Mouse (Mus musculus): ENCODE measurements around the gene Rab3gap1.
"Not testable (repeated sequence)": the region's sequence is repeated elsewhere in the genome, so short reads cannot be mapped to it uniquely, and the experiment has no call there.

Rab3gap1 gene

GRCm38 (mm10) chr1:127915802-127916201 lies 47.2 kb downstream of the Rab3gap1 start:
- in situ Hi-C loops (cut with MboI, MseI): loop anchor here (5.0 kb wide), 1 partner anchor 84 kb away; no protein-coding TSS in a partner anchor

- in situ Hi-C loops (cut with MboI, MseI): no loop called here
Observed at GRCm38 (mm10) chr1:127933405-127933804, 64.8 kb downstream of the Rab3gap1 start.

GRCm38 (mm10) chr1:127934322-127934721 lies 65.7 kb downstream of the Rab3gap1 start:
- in situ Hi-C loops (cut with MboI, MseI): no loop called here

GRCm38 (mm10) chr1:127937277-127937676 lies 68.7 kb downstream of the Rab3gap1 start:
- in situ Hi-C loops (cut with MboI, MseI): no loop called here

- in situ Hi-C loops (cut with MboI, MseI): no loop called here
Observed at GRCm38 (mm10) chr1:127942231-127942630, 73.7 kb downstream of the Rab3gap1 start.

- in situ Hi-C loops (cut with MboI, MseI): no loop called here
Observed at GRCm38 (mm10) chr1:127943516-127943915, 74.9 kb downstream of the Rab3gap1 start.

- in situ Hi-C loops (cut with MboI, MseI): no loop called here
Observed at GRCm38 (mm10) chr1:127945696-127946575, 77.4 kb downstream of the Rab3gap1 start.

- in situ Hi-C loops (cut with MboI, MseI): no loop called here
Observed at GRCm38 (mm10) chr1:127946615-127947249, 78.2 kb downstream of the Rab3gap1 start.

GRCm38 (mm10) chr1:127948748-127949147 lies 80.2 kb downstream of the Rab3gap1 start:
- in situ Hi-C loops (cut with MboI, MseI): no loop called here

GRCm38 (mm10) chr1:127952276-127952675 lies 83.7 kb downstream of the Rab3gap1 start:
- in situ Hi-C loops (cut with MboI, MseI): no loop called here

- in situ Hi-C loops (cut with MboI, MseI): not testable (repeated sequence)
Observed at GRCm38 (mm10) chr1:127954198-127954597, 85.6 kb downstream of the Rab3gap1 start.

- in situ Hi-C loops (cut with MboI, MseI): no loop called here
Observed at GRCm38 (mm10) chr1:127954800-127955199, 86.2 kb downstream of the Rab3gap1 start.

- in situ Hi-C loops (cut with MboI, MseI): no loop called here
Observed at GRCm38 (mm10) chr1:127956524-127956923, 88.0 kb downstream of the Rab3gap1 start.

GRCm38 (mm10) chr1:127958801-127959200 lies 90.2 kb downstream of the Rab3gap1 start:
- in situ Hi-C loops (cut with MboI, MseI): no loop called here

GRCm38 (mm10) chr1:127959312-127959718 lies 90.7 kb downstream of the Rab3gap1 start:
- in situ Hi-C loops (cut with MboI, MseI): no loop called here

- in situ Hi-C loops (cut with MboI, MseI): no loop called here
Observed at GRCm38 (mm10) chr1:127961140-127961539, 92.6 kb downstream of the Rab3gap1 start.

GRCm38 (mm10) chr1:127963326-127963725 lies 94.8 kb downstream of the Rab3gap1 start:
- in situ Hi-C loops (cut with MboI, MseI): no loop called here

GRCm38 (mm10) chr1:127970870-127971269 lies 102.3 kb downstream of the Rab3gap1 start:
- in situ Hi-C loops (cut with MboI, MseI): loop anchor here (10.0 kb wide), 1 partner anchor 164 kb away; no protein-coding TSS in a partner anchor

- in situ Hi-C loops (cut with MboI, MseI): loop anchor here (10.0 kb wide), 1 partner anchor 161 kb away; no protein-coding TSS in a partner anchor
Observed at GRCm38 (mm10) chr1:127974082-127974481, 105.5 kb downstream of the Rab3gap1 start.

- in situ Hi-C loops (cut with MboI, MseI): loop anchor here (10.0 kb wide), 1 partner anchor 159 kb away; no protein-coding TSS in a partner anchor
Observed at GRCm38 (mm10) chr1:127975676-127976075, 107.1 kb downstream of the Rab3gap1 start.

- in situ Hi-C loops (cut with MboI, MseI): loop anchor here (10.0 kb wide), 1 partner anchor 159 kb away; no protein-coding TSS in a partner anchor
Observed at GRCm38 (mm10) chr1:127976106-127976505, 107.5 kb downstream of the Rab3gap1 start.

GRCm38 (mm10) chr1:127978125-127978524 lies 109.6 kb downstream of the Rab3gap1 start:
- in situ Hi-C loops (cut with MboI, MseI): loop anchor here (10.0 kb wide), 1 partner anchor 157 kb away; no protein-coding TSS in a partner anchor
